Mouse (Mus musculus) myocyte (in vitro differentiated cells): ENCODE measurements around the gene Vsir. TPM values are rescaled to one million over a fixed set of nuclear protein-coding genes. Genes with fewer than 3 reads are reported as not detected.

Experiments
- H3K27me3 ChIP-seq: one replicate; pipeline ENCODE4 v1.6.1; 2011; ENCODE audit not compliant: control insufficient read depth, insufficient read depth, insufficient read length
- H3K36me3 ChIP-seq: one replicate; pipeline ENCODE4 v1.6.1; 2011; ENCODE audit not compliant: control insufficient read depth, insufficient read depth
- H3K4me2 ChIP-seq: one replicate; pipeline ENCODE4 v1.6.1; 2011; ENCODE audit warnings: low read depth, control low read depth
- H3K4me3 ChIP-seq: one replicate; pipeline ENCODE4 v1.5.1; 2011; ENCODE audit warnings: mild to moderate bottlenecking, control low read depth, moderate library complexity
- H3K79me2 ChIP-seq: one replicate; pipeline ENCODE4 v1.6.1; 2011; ENCODE audit not compliant: control insufficient read depth, insufficient read depth
- H3ac ChIP-seq: one replicate; pipeline ENCODE4 v1.6.1; 2011; ENCODE audit not compliant: control insufficient read depth, insufficient read length
- CEBPB ChIP-seq: IDR thresholded peaks from 2 replicates; pipeline ENCODE4 v1.6.1; 2011; ENCODE audit warnings: mild to moderate bottlenecking, moderate library complexity; ENCODE audit not compliant: poor library complexity, insufficient read depth, severe bottlenecking
- E2F4 ChIP-seq: IDR thresholded peaks from one replicate; pipeline ENCODE4 v1.6.1; 2011; ENCODE audit warnings: mild to moderate bottlenecking, control low read depth, moderate library complexity; ENCODE audit not compliant: insufficient read depth
- MAX ChIP-seq: IDR thresholded peaks from one replicate; pipeline ENCODE4 v1.6.1; 2011; ENCODE audit warnings: low read depth, mild to moderate bottlenecking, control low read depth
- MYOD1 ChIP-seq, 3 experiments: IDR thresholded peaks; one replicate each; pipeline ENCODE4 v1.6.1; 2011; ENCODE audit warnings: control low read depth in 2 of 3, low read depth in 2 of 3, mild to moderate bottlenecking in 2 of 3, moderate library complexity in 1 of 3; ENCODE audit not compliant: insufficient read length in 2 of 3, control insufficient read depth in 1 of 3
- MYOG ChIP-seq, 3 experiments: IDR thresholded peaks; one replicate each; pipeline ENCODE4 v1.6.1; 2011; ENCODE audit warnings: control low read depth in 2 of 3, low read depth in 2 of 3, mild to moderate bottlenecking in 2 of 3; ENCODE audit not compliant: insufficient read length in 2 of 3, control insufficient read depth in 1 of 3, insufficient read depth in 1 of 3
- POLR2A ChIP-seq: IDR thresholded peaks from one replicate; pipeline ENCODE4 v1.6.1; 2011; ENCODE audit warnings: low read depth, mild to moderate bottlenecking, control low read depth, moderate library complexity; ENCODE audit not compliant: insufficient read length
- POLR2AphosphoS2 ChIP-seq: IDR thresholded peaks from one replicate; pipeline ENCODE4 v1.6.1; 2011; ENCODE audit warnings: low read depth, control low read depth; ENCODE audit not compliant: insufficient read length
- REST ChIP-seq: IDR thresholded peaks from one replicate; pipeline ENCODE4 v1.6.1; 2011; ENCODE audit warnings: mild to moderate bottlenecking, control low read depth, moderate library complexity; ENCODE audit not compliant: insufficient read depth, insufficient read length
- SRF ChIP-seq: IDR thresholded peaks from one replicate; pipeline ENCODE4 v1.6.1; 2011; ENCODE audit warnings: low read depth; ENCODE audit not compliant: control insufficient read depth, insufficient read length
- TCF12 ChIP-seq: IDR thresholded peaks from one replicate; pipeline ENCODE4 v1.6.1; 2011; ENCODE audit warnings: mild to moderate bottlenecking, control low read depth; ENCODE audit not compliant: poor library complexity, insufficient read depth, severe bottlenecking
- TCF3 ChIP-seq: IDR thresholded peaks from one replicate; pipeline ENCODE4 v1.6.1; 2011; ENCODE audit warnings: low read depth, control low read depth; ENCODE audit not compliant: insufficient read length
- USF1 ChIP-seq: IDR thresholded peaks from one replicate; pipeline ENCODE4 v1.6.1; 2011; ENCODE audit warnings: low read depth, mild to moderate bottlenecking, control low read depth, moderate library complexity
- polyA plus RNA-seq: library from polyadenylated mRNA; unstranded; fragments of >200 nt; fragmentation: generic; extraction: Trizol; gene quantifications from one replicate; pipeline ENCODE4 v1.2.1, GENCODE M21; 2012; ENCODE audit warnings: missing spikeins

The Vsir gene
- polyA plus RNA-seq, 1 experiment, result 5.3 TPM

- H3K4me3 ChIP-seq, result no peak overlapping the region
- H3K79me2 ChIP-seq, result no peaks in the 10 kb centered on the region
- H3K27me3 ChIP-seq, result no peaks in the 10 kb centered on the region
- no peak for TF ChIP-seq MYOD1 (IDR thresholded peaks at IDR 0.05; ENCODE audit: control insufficient read depth in 1 of 3, insufficient read length in 2 of 3, low read depth in 2 of 3)
- no peak for TF ChIP-seq E2F4
- TF ChIP-seq CEBPB, result no peak
- TF ChIP-seq SRF, result no peak
- TF ChIP-seq TCF3, result no peak
- TF ChIP-seq TCF12, result no peak
- TF ChIP-seq REST, result no peak
- no peak for TF ChIP-seq MYOG (IDR thresholded peaks at IDR 0.05; ENCODE audit: control insufficient read depth in 1 of 3, insufficient read depth in 1 of 3, insufficient read length in 2 of 3, low read depth in 2 of 3)
- TF ChIP-seq POLR2A, result no peak
- TF ChIP-seq MAX, result no peak
- no peaks in the 10 kb centered on the region for H3K36me3 ChIP-seq
- H3ac ChIP-seq, result no peak overlapping the region
- no peak overlapping the region for H3K4me2 ChIP-seq
Measured at GRCm38 (mm10) chr10:60363426-60363825, 16.8 kb downstream of the Vsir start.

GRCm38 (mm10) chr10:60367145-60367544 is 20.5 kb downstream of the Vsir start:
- H3K4me2 ChIP-seq, result no peak overlapping the region
- TF ChIP-seq USF1, result no peak
- TF ChIP-seq REST, result no peak
- no peak for TF ChIP-seq TCF12
- no peak for TF ChIP-seq MAX
- TF ChIP-seq SRF, result no peak
- TF ChIP-seq POLR2AphosphoS2, result no peak
- no peak for TF ChIP-seq CEBPB
- TF ChIP-seq POLR2A, result no peak
- TF ChIP-seq E2F4, result no peak
- TF ChIP-seq MYOD1 (IDR thresholded peaks at IDR 0.05; ENCODE audit: control insufficient read depth in 1 of 3, insufficient read length in 2 of 3, low read depth in 2 of 3), result no peak
- TF ChIP-seq MYOG (IDR thresholded peaks at IDR 0.05; ENCODE audit: control insufficient read depth in 1 of 3, insufficient read depth in 1 of 3, insufficient read length in 2 of 3, low read depth in 2 of 3), result no peak
- no peak for TF ChIP-seq TCF3
- H3K4me3 ChIP-seq, result no peak overlapping the region
- H3ac ChIP-seq, result no peak overlapping the region
- no peaks in the 10 kb centered on the region for H3K27me3 ChIP-seq
- H3K36me3 ChIP-seq, result no peaks in the 10 kb centered on the region
- no peaks in the 10 kb centered on the region for H3K79me2 ChIP-seq

- H3ac ChIP-seq, result no peak overlapping the region
- H3K4me3 ChIP-seq, result no peak overlapping the region
- H3K4me2 ChIP-seq, result no peak overlapping the region
- no peaks in the 10 kb centered on the region for H3K79me2 ChIP-seq
- H3K36me3 ChIP-seq, result no peaks in the 10 kb centered on the region
- H3K27me3 ChIP-seq, result no peaks in the 10 kb centered on the region
- TF ChIP-seq MAX, result no peak
- no peak for TF ChIP-seq E2F4
- no peak for TF ChIP-seq TCF3
- no peak for TF ChIP-seq TCF12
- no peak for TF ChIP-seq MYOD1 (IDR thresholded peaks at IDR 0.05; ENCODE audit: control insufficient read depth in 1 of 3, insufficient read length in 2 of 3, low read depth in 2 of 3)
- TF ChIP-seq POLR2AphosphoS2, result no peak
- no peak for TF ChIP-seq REST
- no peak for TF ChIP-seq CEBPB
- TF ChIP-seq POLR2A, result no peak
- TF ChIP-seq MYOG (IDR thresholded peaks at IDR 0.05; ENCODE audit: control insufficient read depth in 1 of 3, insufficient read depth in 1 of 3, insufficient read length in 2 of 3, low read depth in 2 of 3), result no peak
- TF ChIP-seq SRF, result no peak
Measured at GRCm38 (mm10) chr10:60367904-60368303, 21.3 kb downstream of the Vsir start.

- TF ChIP-seq E2F4, result no peak
- TF ChIP-seq MYOG (IDR thresholded peaks at IDR 0.05; ENCODE audit: control insufficient read depth in 1 of 3, insufficient read depth in 1 of 3, insufficient read length in 2 of 3, low read depth in 2 of 3), result no peak
- TF ChIP-seq USF1, result no peak
- TF ChIP-seq MYOD1 (IDR thresholded peaks at IDR 0.05; ENCODE audit: control insufficient read depth in 1 of 3, insufficient read length in 2 of 3, low read depth in 2 of 3), result no peak
- TF ChIP-seq MAX, result no peak
- TF ChIP-seq REST, result no peak
- TF ChIP-seq POLR2AphosphoS2, result no peak
- TF ChIP-seq CEBPB, result no peak
- no peak for TF ChIP-seq TCF12
- no peak for TF ChIP-seq SRF
- TF ChIP-seq TCF3, result no peak
- no peak for TF ChIP-seq POLR2A
- no peak overlapping the region for H3ac ChIP-seq
- no peaks in the 10 kb centered on the region for H3K36me3 ChIP-seq
- H3K27me3 ChIP-seq, result no peaks in the 10 kb centered on the region
- no peak overlapping the region for H3K4me2 ChIP-seq
- no peaks in the 10 kb centered on the region for H3K79me2 ChIP-seq
- no peak overlapping the region for H3K4me3 ChIP-seq
Measured at GRCm38 (mm10) chr10:60369405-60369804, 22.8 kb downstream of the Vsir start.

- Histone ChIP-seq H3ac (no peak overlapping the region), H3K4me2 (no peak overlapping the region), H3K79me2 (no peaks in the 10 kb centered on the region), H3K27me3 (no peaks in the 10 kb centered on the region), H3K4me3 (no peak overlapping the region), H3K36me3 (no peaks in the 10 kb centered on the region)
- TF ChIP-seq MAX, result no peak
- TF ChIP-seq TCF3, result no peak
- TF ChIP-seq REST, result no peak
- no peak for TF ChIP-seq POLR2A
- TF ChIP-seq MYOG (IDR thresholded peaks at IDR 0.05; ENCODE audit: control insufficient read depth in 1 of 3, insufficient read depth in 1 of 3, insufficient read length in 2 of 3, low read depth in 2 of 3), result no peak
- TF ChIP-seq POLR2AphosphoS2, result no peak
- TF ChIP-seq E2F4, result no peak
- TF ChIP-seq SRF, result no peak
- TF ChIP-seq TCF12, result no peak
- no peak for TF ChIP-seq USF1
- TF ChIP-seq MYOD1 (IDR thresholded peaks at IDR 0.05; ENCODE audit: control insufficient read depth in 1 of 3, insufficient read length in 2 of 3, low read depth in 2 of 3), result no peak
- TF ChIP-seq CEBPB, result no peak
Measured at GRCm38 (mm10) chr10:60370098-60370497, 23.4 kb downstream of the Vsir start.
